Mouse (Mus musculus): ENCODE data around the gene Tpk1.

DNA sequence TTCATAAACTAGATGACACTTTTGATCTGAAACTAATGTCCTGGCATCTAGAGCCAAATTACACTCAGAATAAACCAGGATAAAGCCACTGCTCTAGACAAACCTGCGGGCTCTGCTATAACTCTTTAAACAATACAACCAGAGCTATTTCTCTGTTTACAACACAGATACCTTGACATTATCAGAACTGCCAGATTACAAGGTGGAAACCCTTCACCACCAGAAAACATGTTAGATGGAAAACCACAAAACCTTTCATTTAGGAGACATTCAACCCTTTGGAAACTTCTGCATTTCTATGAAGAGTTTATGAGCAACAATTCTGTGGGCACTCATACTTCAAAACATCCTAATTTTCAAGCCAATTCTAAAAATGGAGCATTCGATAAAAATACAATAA, 20.4 kb downstream of the Tpk1 start:
- TF ChIP-seq CTCF (IDR thresholded peaks at IDR 0.05; ENCODE audit: low read depth) (no peak), EP300 (IDR thresholded peaks at IDR 0.05; ENCODE audit: low read depth) (no peak)
